25 mouse cellular contexts compared by ENCODE assay signal in the genomic region with DNA sequence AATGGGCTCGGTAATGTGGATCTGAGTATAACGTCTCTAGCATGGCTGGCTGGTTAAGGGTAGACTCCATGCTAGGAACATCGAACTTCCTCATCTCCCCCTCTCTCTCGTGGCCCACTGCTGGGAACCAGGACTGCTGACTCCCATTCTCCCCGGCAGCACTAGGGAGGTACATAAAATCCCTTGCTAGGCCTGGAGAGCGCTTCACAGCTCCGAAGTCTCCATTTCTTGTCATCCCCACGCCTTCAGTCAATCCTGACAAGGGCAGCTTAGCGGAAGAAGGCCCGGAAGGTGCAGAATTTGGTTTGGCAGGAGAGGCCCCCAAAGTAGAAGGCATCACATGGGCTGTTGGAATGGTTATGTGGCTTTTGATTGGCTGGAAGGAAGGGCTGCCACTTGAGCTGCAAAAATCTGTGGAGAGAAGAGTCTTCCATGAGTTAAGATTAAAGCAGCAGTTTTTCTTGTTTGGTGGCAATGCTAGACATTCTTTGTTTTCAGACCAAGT. TPM values are rescaled to one million over a fixed set of nuclear protein-coding genes. Genes with fewer than 3 reads are reported as not detected.
DNase-seq lines count a peak whose midpoint lies in the region; ATAC-seq and TF ChIP-seq lines count a peak whose summit lies in the region.
"Had no signal": no experiment of that assay in that cellular context is flagged by ENCODE, and none has a peak within 500 bp of the region (broad histone marks: within the 10 kb centered on the region; RNA-seq: fewer than 3 reads in every experiment).

No protein-coding gene starts in this region.

- DNase-seq in gastrocnemius, adult 18-20 months (ENCODE audit: low spot score): peak; percentile 64
- DNase-seq in gastrocnemius, postnatal 10 days: no peak
- no peak for DNase-seq in layer of hippocampus, adult 2 months (ENCODE audit: low spot score in 2 of 2)
- DNase-seq in layer of hippocampus, postnatal 10 days (ENCODE audit: low spot score in 2 of 2): no peak
- DNase-seq in heart, postnatal 4 days: peak; percentile 13
- DNase-seq in embryo, embryonic 10.5 days (ENCODE audit: low spot score): no peak
- no peak for DNase-seq in testis, postnatal 10 days (ENCODE audit: low spot score)
- DNase-seq: cerebellum, adult 8-10 months; thymus, postnatal 36 days had no signal

- H3K9me3 ChIP-seq in heart, embryonic 11.5 days (replicated peaks; ENCODE audit: control insufficient read depth, low read length): no peaks in the 10 kb centered on the region
- H3K9me3 ChIP-seq: hindbrain, embryonic 10.5 days; limb, embryonic 12.5 days; midbrain, embryonic 12.5 days; neural tube, embryonic 13.5 days had no signal

- peaks cover 8% of the 10 kb centered on the region; the same call in 1 of the 2 replicates for H3K4me1 ChIP-seq in heart, embryonic 11.5 days (ENCODE audit: control insufficient read depth, insufficient read depth, low read length)
- H3K4me1 ChIP-seq: hindbrain, embryonic 10.5 days; limb, embryonic 12.5 days; midbrain, embryonic 12.5 days; neural tube, embryonic 13.5 days had no signal

- no peak overlapping the region for H3K4me3 ChIP-seq in layer of hippocampus, adult 2 months
- no peak overlapping the region for H3K4me3 ChIP-seq in heart, embryonic 11.5 days (ENCODE audit: low read depth, low read length)
- H3K4me3 ChIP-seq: hindbrain, embryonic 10.5 days; limb, embryonic 12.5 days; midbrain, embryonic 12.5 days; neural tube, embryonic 13.5 days had no signal

- peak overlapping the region; percentile 21; the same call in 1 of the 2 replicates for H3K27ac ChIP-seq in layer of hippocampus, adult 2 months
- peak overlapping the region; percentile 35 for H3K27ac ChIP-seq in heart, embryonic 11.5 days (ENCODE audit: low read depth, low read length)
- H3K27ac ChIP-seq: hindbrain, embryonic 10.5 days; hindbrain, postnatal 0 days; limb, embryonic 12.5 days; midbrain, embryonic 12.5 days; neural tube, embryonic 13.5 days had no signal

- no peaks in the 10 kb centered on the region for H3K27me3 ChIP-seq in heart, embryonic 11.5 days (ENCODE audit: control insufficient read depth, insufficient read depth, low read length)
- H3K27me3 ChIP-seq: limb, embryonic 12.5 days; neural tube, embryonic 13.5 days; Patski had no signal

- ATAC-seq in heart, embryonic 11.5 days (replicated peaks; ENCODE audit: insufficient number of reproducible peaks, low FRiP score, low TSS enrichment): no peak
- ATAC-seq: CD4-positive, CD25-positive, alpha-beta regulatory T cell, adult 4 months; hindbrain, postnatal 0 days; intestine, postnatal 0 days had no signal

- H3K9ac ChIP-seq in heart, embryonic 11.5 days (ENCODE audit: low read depth, low read length): no peak overlapping the region
- H3K9ac ChIP-seq: limb, embryonic 12.5 days; midbrain, embryonic 12.5 days; neural tube, embryonic 13.5 days had no signal

- WGBS in heart, embryonic 11.5 days (ENCODE audit: insufficient replicate concordance): 84% methylated on average over 10 of the region's 10 CpGs

- H3K36me3 ChIP-seq in heart, embryonic 11.5 days (ENCODE audit: control insufficient read depth, insufficient read depth, low read length): peaks cover 7% of the 10 kb centered on the region; the same call in 1 of the 2 replicates

- no peak for TF ChIP-seq CTCF in layer of hippocampus, adult 2 months (conservative IDR thresholded peaks at IDR 0.05)

- no peak overlapping the region for H3K4me2 ChIP-seq in heart, embryonic 11.5 days
- H3K4me2 ChIP-seq: limb, embryonic 12.5 days; midbrain, embryonic 12.5 days; neural tube, embryonic 13.5 days had no signal

RNA-seq across cellular contexts. Expression of a gene that starts 27.4 kb away (rescaled TPM):
- 10 to 100 TPM; 14.1 to 19.8 TPM for total RNA-seq in gastrocnemius, adult 18-20 months (2021)
- total RNA-seq in gastrocnemius, postnatal 10 days (2021): 10 to 100 TPM; 44.9 to 59.6 TPM
- total RNA-seq in layer of hippocampus, adult 2 months (2021): 100 to 1,000 TPM; 257 to 267 TPM
- total RNA-seq in layer of hippocampus, postnatal 10 days (2021): 100 to 1,000 TPM; 292 to 301 TPM
- polyA plus RNA-seq in heart, embryonic 11.5 days (2014; fragmentation: Nextera tagmentation; extraction: Ambion mirVana): 179 and 220 TPM in 2 replicates
- 10 to 100 TPM; 70.4 to 72.6 TPM for total RNA-seq in heart, postnatal 4 days (2021)

RNA-seq across cellular contexts. Expression of a gene that starts 30.9 kb away (rescaled TPM):
- 10 to 100 TPM; 58.4 to 80.2 TPM for total RNA-seq in gastrocnemius, adult 18-20 months (2021)
- total RNA-seq in gastrocnemius, postnatal 10 days (2021): 10 to 100 TPM; 50.5 to 55.0 TPM
- 10 to 100 TPM; 14.3 to 17.2 TPM for total RNA-seq in layer of hippocampus, adult 2 months (2021)
- total RNA-seq in layer of hippocampus, postnatal 10 days (2021): 10 to 100 TPM; 11.8 to 16.0 TPM
- 23.1 and 27.9 TPM in 2 replicates for polyA plus RNA-seq in heart, embryonic 11.5 days (2014; fragmentation: Nextera tagmentation; extraction: Ambion mirVana)
- total RNA-seq in heart, postnatal 4 days (2021): 10 to 100 TPM; 34.5 to 38.7 TPM

RNA-seq across cellular contexts. Expression of a gene that starts 46.8 kb away (rescaled TPM):
- total RNA-seq in gastrocnemius, adult 18-20 months (2021): not detected
- total RNA-seq in gastrocnemius, postnatal 10 days (2021): not detected
- total RNA-seq in layer of hippocampus, adult 2 months (2021): not detected
- not detected for total RNA-seq in layer of hippocampus, postnatal 10 days (2021)
- polyA plus RNA-seq in heart, embryonic 11.5 days (2014; fragmentation: Nextera tagmentation; extraction: Ambion mirVana): not detected in 2 replicates
- not detected for total RNA-seq in heart, postnatal 4 days (2021)
- total RNA-seq: adrenal gland, adult 8-10 months; ES-E14; gastrocnemius, postnatal 36 days; hindbrain, postnatal 0 days; left cerebral cortex, adult 18-20 months had no signal
- polyA plus RNA-seq: CD4-positive, CD25-positive, alpha-beta regulatory T cell, adult 4 months; hindbrain, embryonic 10.5 days; hindbrain, postnatal 0 days; intestine, postnatal 0 days; limb, embryonic 12.5 days; liver, embryonic 16.5 days; lung, postnatal 0 days; midbrain, embryonic 12.5 days; neural tube, embryonic 13.5 days; Patski; testis, adult 2 months had no signal

RNA-seq across cellular contexts. Expression of a gene that starts 53.6 kb away (rescaled TPM):
- 1 to 10 TPM; 1.3 to 1.6 TPM for total RNA-seq in gastrocnemius, adult 18-20 months (2021)
- 1 to 10 TPM in 1 of 2 experiments, under 1 TPM in 1; 0.73 to 1.7 TPM for total RNA-seq in gastrocnemius, postnatal 10 days (2021)
- 10 to 100 TPM; 34.0 to 42.4 TPM for total RNA-seq in layer of hippocampus, adult 2 months (2021)
- 10 to 100 TPM; 19.5 to 23.2 TPM for total RNA-seq in layer of hippocampus, postnatal 10 days (2021)
- 2.0 and 3.2 TPM in 2 replicates for polyA plus RNA-seq in heart, embryonic 11.5 days (2014; fragmentation: Nextera tagmentation; extraction: Ambion mirVana)
- 1 to 10 TPM; 1.2 to 2.0 TPM for total RNA-seq in heart, postnatal 4 days (2021)

Comparison
In these comparisons a context has a peak if more than half of its experiments do, and no peak if none do; other contexts are left out.
1. DNase-seq: peak in gastrocnemius, adult 18-20 months (single experiment) and heart, postnatal 4 days (single experiment); none in gastrocnemius, postnatal 10 days (single experiment), layer of hippocampus, adult 2 months (0 of 2), layer of hippocampus, postnatal 10 days (0 of 2), embryo, embryonic 10.5 days (single experiment) and testis, postnatal 10 days (single experiment).